Mouse (Mus musculus): ENCODE results near the gene Cdk2ap2. TPM values are rescaled to one million over a fixed set of nuclear protein-coding genes. Genes with fewer than 3 reads are reported as not detected.
"Not testable (repeated sequence)": the region's sequence is repeated elsewhere in the genome, so short reads cannot be mapped to it uniquely, and the experiment has no call there.

Gene Cdk2ap2
- total RNA-seq, 2 experiments from 2014 or later, result 35.3 to 39.1 TPM

- no peak for DNase-seq
- intact Hi-C loops (cut with DNase I), result no loop called here
Measured at GRCm38 (mm10) chr19:4129462-4129861, 32.5 kb downstream of the Cdk2ap2 start.

- intact Hi-C loops (cut with DNase I), result no loop called here
Measured at GRCm38 (mm10) chr19:4130106-4130505, 33.1 kb downstream of the Cdk2ap2 start.

GRCm38 (mm10) chr19:4131075-4131474 lies 34.1 kb downstream of the Cdk2ap2 start:
- intact Hi-C loops (cut with DNase I), result no loop called here
- no peak for DNase-seq

More at GRCm38 (mm10) chr19:4130106-4130505, 33.1 kb downstream of the Cdk2ap2 start:
- DNase-seq, result no peak

- no peak for DNase-seq
- intact Hi-C loops (cut with DNase I), result no loop called here
Measured at GRCm38 (mm10) chr19:4131768-4132167, 34.8 kb downstream of the Cdk2ap2 start.

- DNase-seq, result no peak
- intact Hi-C loops (cut with DNase I), result no loop called here
Measured at GRCm38 (mm10) chr19:4134354-4134753, 37.4 kb downstream of the Cdk2ap2 start.

- DNase-seq, result not testable (repeated sequence)
Measured at GRCm38 (mm10) chr19:4135229-4135962, 38.4 kb downstream of the Cdk2ap2 start.

GRCm38 (mm10) chr19:4135963-4136345 lies 39.0 kb downstream of the Cdk2ap2 start:
- DNase-seq; intact Hi-C loops (cut with DNase I): not testable (repeated sequence)

More at GRCm38 (mm10) chr19:4135229-4135962, 38.4 kb downstream of the Cdk2ap2 start:
- intact Hi-C loops (cut with DNase I), result not testable (repeated sequence)

- DNase-seq, result no peak
- intact Hi-C loops (cut with DNase I), result no loop called here
Measured at GRCm38 (mm10) chr19:4136463-4136862, 39.5 kb downstream of the Cdk2ap2 start.

GRCm38 (mm10) chr19:4137913-4138312 lies 40.9 kb downstream of the Cdk2ap2 start:
- intact Hi-C loops (cut with DNase I), result no loop called here
- no peak for DNase-seq

- DNase-seq, result no peak
- intact Hi-C loops (cut with DNase I), result no loop called here
Measured at GRCm38 (mm10) chr19:4139446-4139845, 42.5 kb downstream of the Cdk2ap2 start, which contains the start of gene Gpr152. Gpr152 (plus strand) TSS chr19:4139787.

- intact Hi-C loops (cut with DNase I), result no loop called here
- DNase-seq, result no peak
Measured at GRCm38 (mm10) chr19:4140147-4140546, 43.2 kb downstream of the Cdk2ap2 start.

GRCm38 (mm10) chr19:4142416-4143173 lies 45.6 kb downstream of the Cdk2ap2 start:
- DNase-seq, result no peak
- intact Hi-C loops (cut with DNase I), result no loop called here

- DNase-seq, result no peak
- intact Hi-C loops (cut with DNase I), result no loop called here
Measured at GRCm38 (mm10) chr19:4143759-4144268, 46.8 kb downstream of the Cdk2ap2 start, which contains the start of gene Cabp4. Cabp4 (minus strand) TSS chr19:4144033.

GRCm38 (mm10) chr19:4144550-4145498 lies 47.8 kb downstream of the Cdk2ap2 start:
- no peak for DNase-seq
- intact Hi-C loops (cut with DNase I), result no loop called here

- no peak for DNase-seq
Measured at GRCm38 (mm10) chr19:4145936-4146335, 49.0 kb downstream of the Cdk2ap2 start.

GRCm38 (mm10) chr19:4146366-4147021 lies 49.5 kb downstream of the Cdk2ap2 start:
- no peak for DNase-seq
- intact Hi-C loops (cut with DNase I), result no loop called here

More at GRCm38 (mm10) chr19:4145936-4146335, 49.0 kb downstream of the Cdk2ap2 start:
- intact Hi-C loops (cut with DNase I), result no loop called here

- intact Hi-C loops (cut with DNase I), result no loop called here
- DNase-seq, result no peak
Measured at GRCm38 (mm10) chr19:4147022-4147405, 50.0 kb downstream of the Cdk2ap2 start.

GRCm38 (mm10) chr19:4147782-4148490 lies 51.0 kb downstream of the Cdk2ap2 start:
- no peak for DNase-seq
- intact Hi-C loops (cut with DNase I), result loop anchor here (1.0 kb wide), 1 partner anchor 22 kb away; no protein-coding TSS in a partner anchor

GRCm38 (mm10) chr19:4148491-4148806 lies 51.5 kb downstream of the Cdk2ap2 start, which contains the start of gene Coro1b:
Coro1b (plus strand) TSS chr19:4148619.
- intact Hi-C loops (cut with DNase I), result loop anchor here (1.0 kb wide), 1 partner anchor 22 kb away; no protein-coding TSS in a partner anchor

More at GRCm38 (mm10) chr19:4148491-4148806, 51.5 kb downstream of the Cdk2ap2 start, which contains the start of gene Coro1b:
- peak; percentile 99 to 100 for DNase-seq
